Mouse (Mus musculus) 416B (cell line): ENCODE measurements around the gene Best2.

ENCODE experiments used
- DNase-seq: peaks from one replicate; pipeline ENCODE4 v3.0.0; 2011; ENCODE audit warnings: low read depth

Gene Best2

GRCm38 (mm10) chr8:85021514-85022055, 7.3 kb upstream of the Best2 start:
- DNase-seq = no peak

- DNase-seq = no peak
Measured at GRCm38 (mm10) chr8:85017209-85017608, 2.9 kb upstream of the Best2 start.

- DNase-seq = no peak
Measured at GRCm38 (mm10) chr8:85016724-85017123, 2.4 kb upstream of the Best2 start.

- no peak for DNase-seq
Measured at GRCm38 (mm10) chr8:85013230-85013840, 996 bp downstream of the Best2 start.

- DNase-seq = no peak
Measured at GRCm38 (mm10) chr8:85011242-85011641, 3.1 kb downstream of the Best2 start.

GRCm38 (mm10) chr8:85007686-85008085, 6.6 kb downstream of the Best2 start:
- no peak for DNase-seq

GRCm38 (mm10) chr8:84997649-84998295, 16.6 kb downstream of the Best2 start:
- peak; percentile 93 for DNase-seq

GRCm38 (mm10) chr8:84996978-84997377, 17.4 kb downstream of the Best2 start:
- no peak for DNase-seq

- DNase-seq = no peak
Measured at GRCm38 (mm10) chr8:84995680-84996079, 18.7 kb downstream of the Best2 start.

GRCm38 (mm10) chr8:84994375-84994774, 20.0 kb downstream of the Best2 start:
- DNase-seq = no peak

GRCm38 (mm10) chr8:84990836-84991235, 23.5 kb downstream of the Best2 start:
- DNase-seq = no peak

- DNase-seq = peak; percentile 99
Measured at GRCm38 (mm10) chr8:84990349-84990748, 24.0 kb downstream of the Best2 start, which contains the start of gene Hook2. TSS of gene Hook2 (plus strand) at chr8:84990603.

- peak; percentile 94 for DNase-seq
Measured at GRCm38 (mm10) chr8:84989810-84990209, 24.5 kb downstream of the Best2 start.

GRCm38 (mm10) chr8:84989311-84989731, 25.0 kb downstream of the Best2 start:
- peak; percentile 72 for DNase-seq

GRCm38 (mm10) chr8:84987903-84988302, 26.4 kb downstream of the Best2 start:
- DNase-seq = no peak

GRCm38 (mm10) chr8:84987388-84987787, 26.9 kb downstream of the Best2 start:
- no peak for DNase-seq

- no peak for DNase-seq
Measured at GRCm38 (mm10) chr8:84986379-84986945, 27.9 kb downstream of the Best2 start.

- peak; percentile 98 for DNase-seq
Measured at GRCm38 (mm10) chr8:84985684-84986378, 28.5 kb downstream of the Best2 start.

GRCm38 (mm10) chr8:84985049-84985683, 29.2 kb downstream of the Best2 start:
- DNase-seq = peak; percentile 93

- no peak for DNase-seq
Measured at GRCm38 (mm10) chr8:84984294-84985048, 29.9 kb downstream of the Best2 start.

- peak; percentile 60 for DNase-seq
Measured at GRCm38 (mm10) chr8:84982499-84983011, 31.8 kb downstream of the Best2 start.
